Mouse (Mus musculus): ENCODE data around the gene Tcf15.

DNA sequence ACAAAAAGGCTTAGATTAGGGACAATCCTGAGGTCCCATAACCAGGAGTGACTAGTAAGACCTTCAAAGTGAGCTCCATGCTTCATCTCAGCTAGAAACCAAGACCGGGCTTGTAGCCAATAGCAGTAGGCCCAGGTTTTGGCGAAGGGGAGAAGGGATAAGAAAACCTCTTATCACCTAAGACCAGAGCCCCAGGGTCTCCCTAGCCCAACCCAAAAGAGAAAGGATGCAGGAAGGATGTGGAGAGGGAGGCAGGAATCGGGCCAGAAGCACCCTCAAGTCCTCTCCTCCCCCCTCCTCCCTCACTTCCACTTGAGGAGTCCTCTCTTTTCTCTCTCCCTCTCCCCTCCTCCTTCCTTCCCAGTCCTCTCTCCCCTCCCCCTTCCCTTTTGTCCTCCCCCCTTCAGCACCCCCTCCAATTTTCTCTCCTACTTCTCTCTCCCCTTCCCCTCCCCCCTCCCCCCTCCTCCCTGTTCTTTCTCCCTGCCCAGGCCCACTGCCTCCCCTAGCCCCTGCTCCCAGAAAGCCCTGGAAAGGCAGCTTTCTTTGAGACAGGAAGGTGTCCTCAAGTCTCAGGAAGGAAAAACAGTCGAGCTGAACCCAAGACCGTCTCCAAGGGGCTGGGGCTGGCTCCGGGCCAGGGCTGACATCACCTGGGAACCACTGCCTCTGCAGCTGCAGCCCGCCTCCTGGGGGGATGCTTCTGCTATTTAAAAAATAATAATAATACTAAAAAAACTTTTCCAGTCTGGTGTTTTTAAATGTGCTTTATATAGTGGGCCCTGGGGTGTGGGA, 12.2 kb downstream of the Tcf15 start:
- TF ChIP-seq CTCF (conservative IDR thresholded peaks at IDR 0.05; ENCODE audit: insufficient read depth, insufficient read length, low read depth, low read length) = no peak
- TF ChIP-seq POLR2A (IDR thresholded peaks at IDR 0.05; ENCODE audit: low read depth, low read length) = no peak
